Mouse (Mus musculus): ENCODE results near the gene Sec14l1.

GRCm38 (mm10) chr11:117117321-117117720, 2.4 kb downstream of the Sec14l1 start:
- no peak for TF ChIP-seq UBTF (IDR thresholded peaks at IDR 0.05; ENCODE audit: borderline replicate concordance, insufficient read depth, low read depth, low read length)
- no peak for TF ChIP-seq CTCF (IDR thresholded peaks at IDR 0.05 in 2 of 3, conservative IDR thresholded peaks at IDR 0.05 in 1 of 3; ENCODE audit: control insufficient read depth in 1 of 3, insufficient read depth in 1 of 3, low read depth in 2 of 3, low read length in 3 of 3, poor library complexity in 1 of 3, severe bottlenecking in 1 of 3)
- no peak for TF ChIP-seq GATA1 (IDR thresholded peaks at IDR 0.05; ENCODE audit: low read depth, low read length)
- TF ChIP-seq MXI1 (IDR thresholded peaks at IDR 0.05; ENCODE audit: low read depth, low read length): no peak
- no peak for TF ChIP-seq ZMIZ1 (IDR thresholded peaks at IDR 0.05; ENCODE audit: low read depth, low read length)
- TF ChIP-seq POLR2A (IDR thresholded peaks at IDR 0.05; ENCODE audit: control insufficient read depth in 1 of 2, insufficient read depth in 1 of 2, low read depth in 1 of 2, low read length in 2 of 2, poor library complexity in 1 of 2): no peak
- no peak for TF ChIP-seq TCF12 (IDR thresholded peaks at IDR 0.05; ENCODE audit: low read depth, low read length)
- TF ChIP-seq JUND (IDR thresholded peaks at IDR 0.05; ENCODE audit: low read depth, low read length): no peak

Measured in MEL (cell line).